Mouse (Mus musculus) spleen, adult 2 months (tissue): ENCODE measurements at regions not wholly inside any gene's neighbourhood (a gene's known extent, or its start where the extent isn't known, plus 50 kb on each side); places are given as distances from the start of the nearest gene placed in this dataset.

Source experiments
- CTCF ChIP-seq: fragments of 200-500 bp; IDR thresholded peaks from 2 replicates; pipeline ENCODE4 v1.5.1; 2011; ENCODE audit warnings: mild to moderate bottlenecking, inconsistent platforms; ENCODE audit not compliant: insufficient read depth, insufficient read length, insufficient replicate concordance; ENCODE audit errors: extremely low read depth
- POLR2A ChIP-seq: fragments of 200-500 bp; IDR thresholded peaks from 2 replicates; pipeline ENCODE4 v1.6.1; 2011; ENCODE audit warnings: low read depth, low read length, inconsistent platforms

- TF ChIP-seq POLR2A (no peak), CTCF (no peak)
Observed at GRCm38 (mm10) chr6:117510026-117510425, 331.0 kb upstream of the Zfp637 start.
